Mouse (Mus musculus) stomach, postnatal 0 days (tissue): ENCODE measurements around the gene Rack1.

ENCODE experiments used
- CTCF ChIP-seq: IDR thresholded peaks from 2 replicates; pipeline ENCODE4 v1.5.1; 2016; ENCODE audit warnings: antibody characterized with exemption, low read depth, mild to moderate bottlenecking, moderate library complexity
- EP300 ChIP-seq: optimal IDR thresholded peaks from 2 replicates; pipeline ENCODE3; 2016; ENCODE audit warnings: antibody characterized with exemption

GRCm38 (mm10) chr11:48840805-48841204 lies 40.7 kb downstream of the Rack1 start:
- TF ChIP-seq EP300 (no peak), CTCF (no peak)
